Mouse (Mus musculus): ENCODE data around the gene Gm7138.
"Not testable (repeated sequence)": the region's sequence is repeated elsewhere in the genome, so short reads cannot be mapped to it uniquely, and the experiment has no call there.

Gm7138 gene

GRCm38 (mm10) chr10:77776844-77777243, at the start of gene Gm7138:
Gene Gm7138 (minus strand): TSS chr10:77776944.
- not testable (repeated sequence) for DNase-seq (ENCODE audit: low read depth, low spot score)

- no peak for DNase-seq (ENCODE audit: low read depth, low spot score)
Observed at GRCm38 (mm10) chr10:77819203-77819602, 42.5 kb upstream of the Gm7138 start.

- DNase-seq (ENCODE audit: low read depth, low spot score), result no peak
Observed at GRCm38 (mm10) chr10:77818523-77818922, 41.8 kb upstream of the Gm7138 start.

DNA sequence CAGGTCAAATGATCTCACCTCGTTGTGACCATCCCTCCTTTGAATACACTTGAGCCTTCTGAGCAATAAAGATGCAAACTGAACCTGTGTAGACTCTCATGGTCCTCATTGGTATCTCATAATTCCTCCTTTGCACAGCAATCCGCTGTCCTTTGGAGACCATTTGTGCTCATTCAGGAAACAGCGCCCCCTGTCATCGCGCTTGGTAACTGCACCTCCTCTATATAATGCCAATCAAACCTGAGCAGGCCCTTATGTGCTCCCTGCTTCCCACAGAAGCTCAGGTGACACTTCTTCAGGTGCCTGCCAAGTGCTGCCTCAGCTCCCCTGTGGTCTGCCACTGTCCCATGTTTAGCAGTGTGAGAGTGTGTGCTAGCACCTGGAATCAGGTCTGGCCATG, 38.8 kb upstream of the Gm7138 start:
- DNase-seq (ENCODE audit: low read depth, low spot score), result peak; percentile 52

DNA sequence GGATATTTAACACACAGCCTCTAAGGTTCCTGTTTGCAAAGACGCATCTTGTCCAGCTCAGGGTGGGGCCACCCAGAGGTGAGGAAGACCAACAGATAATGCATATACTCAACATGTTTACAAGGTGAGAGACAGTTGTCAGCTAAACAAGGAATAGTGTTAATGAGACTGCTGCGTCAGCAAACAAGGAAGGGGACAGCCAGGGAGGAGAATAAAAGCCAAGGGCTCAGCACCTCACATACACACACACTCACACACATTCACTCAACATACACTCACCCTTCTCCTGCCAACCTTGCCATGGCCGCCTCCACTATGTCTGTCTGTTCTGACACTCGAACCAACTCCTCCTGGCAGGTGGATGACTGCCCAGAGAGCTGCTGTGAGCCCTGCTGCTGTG, 37.6 kb upstream of the Gm7138 start, which contains the start of gene Gm2696:
Gene Gm2696, plus strand, starts transcription at position 301 of the 400 bp plus-strand sequence.
- no peak for DNase-seq (ENCODE audit: low read depth, low spot score)

- no peak for DNase-seq (ENCODE audit: low read depth, low spot score)
Observed at GRCm38 (mm10) chr10:77811743-77812142, 35.0 kb upstream of the Gm7138 start, which contains the start of gene Gm9507. Gene Gm9507 (minus strand): TSS chr10:77811843.

DNA sequence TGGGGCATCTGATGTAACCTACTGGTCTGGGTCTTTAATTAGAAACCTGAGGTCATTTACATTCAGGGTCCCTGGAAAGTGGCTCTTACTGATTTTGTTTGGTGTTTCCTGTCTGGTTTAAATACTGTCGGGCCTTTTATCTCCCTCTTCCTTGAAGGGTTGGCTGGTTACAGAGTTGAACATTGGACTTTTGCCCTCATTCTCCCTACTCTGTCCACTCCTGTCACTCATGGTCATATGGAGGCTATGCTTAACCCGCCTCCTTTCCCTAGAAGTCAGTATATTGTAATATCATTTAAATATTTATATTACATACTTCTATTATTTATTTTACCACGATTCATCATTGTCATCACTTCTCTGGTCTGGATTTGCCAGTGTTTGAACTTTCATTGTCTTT, 27.4 kb upstream of the Gm7138 start:
- DNase-seq (ENCODE audit: low read depth, low spot score), result no peak

GRCm38 (mm10) chr10:77798921-77799508, 22.3 kb upstream of the Gm7138 start, which contains the start of gene Gm19668:
Gene Gm19668 (minus strand): TSS chr10:77799133.
- no peak for DNase-seq (ENCODE audit: low read depth, low spot score)

DNA sequence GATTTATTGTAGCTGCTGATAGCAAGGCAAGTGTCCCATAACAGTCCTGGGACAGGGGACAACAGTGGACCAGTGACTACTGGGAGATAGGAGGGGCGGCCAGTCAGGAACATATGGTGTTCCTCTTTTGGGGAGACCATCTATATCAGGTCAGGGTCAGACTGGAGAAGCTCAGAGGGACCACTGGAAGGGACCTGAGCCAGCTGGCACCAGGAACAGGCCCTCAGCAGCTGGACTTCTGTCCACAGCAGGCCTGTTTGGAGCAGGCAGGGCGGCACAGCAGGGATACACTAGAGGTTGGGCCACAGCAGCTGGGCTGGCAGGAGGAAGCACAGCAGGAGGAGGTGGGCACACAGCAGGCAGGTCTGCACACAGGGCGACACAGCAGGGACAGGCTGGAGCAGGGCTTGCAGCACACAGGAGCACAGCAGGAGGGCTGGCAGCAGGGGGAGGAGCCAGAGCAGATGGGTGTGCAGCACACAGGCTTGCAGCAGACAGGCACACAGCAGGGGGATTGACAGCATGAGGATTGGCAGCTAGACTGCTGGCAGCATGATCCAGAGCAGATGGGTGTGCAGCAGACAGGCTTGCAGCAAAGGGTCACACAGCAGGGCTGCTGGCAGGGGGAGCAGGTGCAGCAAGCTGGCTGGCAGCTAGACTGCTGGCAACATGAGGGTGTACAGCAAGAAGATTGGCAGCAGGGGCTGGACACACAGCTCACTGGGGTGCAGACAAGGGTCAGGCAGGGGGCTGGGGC, 21.6 kb upstream of the Gm7138 start:
- not testable (repeated sequence) for DNase-seq (ENCODE audit: low read depth, low spot score)

- no peak for DNase-seq (ENCODE audit: low read depth, low spot score)
Observed at GRCm38 (mm10) chr10:77797677-77798076, 20.9 kb upstream of the Gm7138 start.

- DNase-seq (ENCODE audit: low read depth, low spot score), result no peak
Observed at GRCm38 (mm10) chr10:77794976-77795375, 18.2 kb upstream of the Gm7138 start, which contains the start of gene Gm9639. Gene Gm9639 (minus strand): TSS chr10:77795076.

DNA sequence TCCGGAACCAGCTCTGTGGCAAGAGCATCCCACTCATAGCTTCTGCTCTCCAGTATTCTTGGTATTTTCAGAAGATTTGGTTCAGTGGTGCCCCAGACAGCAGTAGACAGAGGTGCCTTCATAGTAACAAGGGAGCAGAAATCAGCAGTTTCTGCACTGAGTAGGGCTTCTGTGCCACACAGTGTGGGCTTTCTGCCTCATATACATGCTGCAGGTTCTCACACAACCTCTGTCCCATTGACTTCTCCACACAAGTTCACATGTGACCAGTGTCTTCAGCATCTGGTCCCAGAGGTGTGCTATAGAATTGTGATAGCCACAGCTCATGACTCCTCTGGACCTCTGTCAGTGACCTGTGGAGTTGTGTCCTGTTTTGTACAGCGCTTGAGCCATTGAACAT, 11.9 kb upstream of the Gm7138 start:
- DNase-seq (ENCODE audit: low read depth, low spot score), result no peak

GRCm38 (mm10) chr10:77787876-77788275, 11.1 kb upstream of the Gm7138 start, which contains the start of gene Gm7137:
Gene Gm7137 (minus strand): TSS chr10:77788200.
- not testable (repeated sequence) for DNase-seq (ENCODE audit: low read depth, low spot score)

GRCm38 (mm10) chr10:77783396-77783795, 6.7 kb upstream of the Gm7138 start:
- not testable (repeated sequence) for DNase-seq (ENCODE audit: low read depth, low spot score)

GRCm38 (mm10) chr10:77782442-77782841, 5.7 kb upstream of the Gm7138 start, which contains the start of gene Gm3250:
Gene Gm3250 (minus strand): TSS chr10:77782542.
- not testable (repeated sequence) for DNase-seq (ENCODE audit: low read depth, low spot score)

- DNase-seq (ENCODE audit: low read depth, low spot score), result not testable (repeated sequence)
Observed at GRCm38 (mm10) chr10:77772142-77772541, 4.6 kb downstream of the Gm7138 start.

DNA sequence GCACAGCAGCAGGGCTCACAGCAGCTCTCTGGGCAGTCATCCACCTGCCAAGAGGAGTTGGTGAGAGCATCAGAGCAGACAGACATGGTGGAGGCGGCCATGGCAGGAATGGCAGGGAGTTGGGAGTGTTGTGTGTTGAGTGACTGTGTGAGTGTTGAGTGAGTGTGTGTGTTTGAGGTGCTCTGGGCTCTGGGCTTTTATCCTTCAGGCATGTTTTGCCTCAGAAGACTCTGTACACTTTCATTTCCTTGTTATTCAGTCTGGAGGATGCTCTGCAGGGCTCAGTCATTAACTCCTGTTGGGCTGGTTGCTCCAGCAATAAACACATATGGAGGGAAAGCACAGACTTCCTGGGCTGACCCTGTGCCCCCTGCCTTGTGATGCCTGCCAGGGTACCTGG, 5.5 kb downstream of the Gm7138 start, which contains the start of gene Gm3238:
Gene Gm3238, minus strand, starts transcription at position 101 of the 400 bp plus-strand sequence.
- DNase-seq (ENCODE audit: low read depth, low spot score), result not testable (repeated sequence)

GRCm38 (mm10) chr10:77769727-77770126, 7.0 kb downstream of the Gm7138 start:
- no peak for DNase-seq (ENCODE audit: low read depth, low spot score)

GRCm38 (mm10) chr10:77759582-77759981, 17.2 kb downstream of the Gm7138 start, which contains the start of gene Gm3233:
Gene Gm3233 (minus strand): TSS chr10:77759682.
- not testable (repeated sequence) for DNase-seq (ENCODE audit: low read depth, low spot score)

DNA sequence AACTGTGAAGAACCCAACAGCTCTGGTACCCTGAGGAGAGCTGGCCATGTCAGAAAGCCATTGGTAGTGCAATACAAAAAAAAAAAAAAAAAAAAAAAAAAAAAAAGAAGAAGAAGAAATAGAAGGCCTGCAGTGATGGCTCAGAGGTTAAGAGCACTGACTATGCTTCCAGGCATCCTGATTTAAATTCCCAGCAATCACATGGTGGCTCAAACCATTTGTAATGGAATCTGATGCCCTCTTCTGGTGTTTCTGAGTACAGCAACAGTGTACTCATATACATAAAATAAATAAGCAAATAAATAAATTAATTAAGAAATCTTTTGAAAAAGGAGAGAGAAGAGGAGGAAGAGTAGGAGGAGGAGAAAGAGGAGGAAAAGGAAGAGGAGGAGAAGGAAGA, 23.3 kb downstream of the Gm7138 start:
- peak; percentile 47 for DNase-seq (ENCODE audit: low read depth, low spot score)

GRCm38 (mm10) chr10:77752312-77752711, 24.4 kb downstream of the Gm7138 start:
- not testable (repeated sequence) for DNase-seq (ENCODE audit: low read depth, low spot score)

DNA sequence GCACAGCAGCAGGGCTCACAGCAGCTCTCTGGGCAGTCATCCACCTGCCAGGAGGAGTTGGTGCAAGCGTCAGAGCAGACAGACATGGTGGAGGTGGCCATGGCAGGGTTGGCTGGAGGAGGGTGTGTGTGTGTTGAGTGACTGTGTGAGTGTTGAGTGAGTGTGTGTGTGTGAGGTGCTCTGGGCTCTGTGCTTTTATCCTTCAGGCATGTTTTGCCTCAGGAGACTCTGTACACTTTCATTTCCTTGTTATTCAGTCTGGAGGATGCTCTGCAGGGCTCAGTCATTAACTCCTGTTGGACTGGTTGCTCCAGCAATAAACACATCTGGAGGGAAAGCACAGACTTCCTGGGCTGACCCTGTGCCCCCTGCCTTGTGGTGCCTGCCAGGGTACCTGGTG, 25.5 kb downstream of the Gm7138 start, which contains the start of gene Gm9736:
Gene Gm9736, minus strand, starts transcription at position 101 of the 400 bp plus-strand sequence.
- not testable (repeated sequence) for DNase-seq (ENCODE audit: low read depth, low spot score)

Measured in ZHBTc4 (cell line).